Mouse (Mus musculus): ENCODE results near the gene Gm49325. TPM values are rescaled to one million over a fixed set of nuclear protein-coding genes. Genes with fewer than 3 reads are reported as not detected.

The Gm49325 gene
- 10 to 100 TPM in 1 of 2 experiments, 1 to 10 TPM in 1; 6.7 to 15.7 TPM for total RNA-seq (2021)
- long read RNA-seq, experiment 1, partial matches to known transcripts: 2 of 61 reads
- long read RNA-seq, experiment 1, other reads (novel, unspliced or antisense): 59 of 61 reads
- long read RNA-seq, experiment 2, partial matches to known transcripts: 0 of 34 reads
- long read RNA-seq, experiment 2, other reads (novel, unspliced or antisense): 34 of 34 reads

- peak; percentile 93 to 96 for DNase-seq (ENCODE audit: low spot score in 2 of 2)
- intact Hi-C loops (cut with DNase I): loop anchor here (5.0 kb wide), 1 partner anchor 89 kb away; the partner anchor contains the start of gene Fam207a
Observed at GRCm38 (mm10) chr10:77605908-77606826, at the start of gene Gm49325, which contains the start of gene Sumo3. Gm49325 (plus strand) TSS chr10:77606197. Sumo3 (plus strand) TSS chr10:77606097.

- no peak for DNase-seq (ENCODE audit: low spot score in 2 of 2)
- intact Hi-C loops (cut with DNase I): no loop called here
Observed at GRCm38 (mm10) chr10:77556631-77557030, 49.4 kb upstream of the Gm49325 start.

GRCm38 (mm10) chr10:77557641-77558040 lies 48.4 kb upstream of the Gm49325 start:
- intact Hi-C loops (cut with DNase I): no loop called here
- DNase-seq (ENCODE audit: low spot score in 2 of 2): no peak

- intact Hi-C loops (cut with DNase I): no loop called here
- DNase-seq (ENCODE audit: low spot score in 2 of 2): no peak
Observed at GRCm38 (mm10) chr10:77560090-77560489, 45.9 kb upstream of the Gm49325 start.

- no peak for DNase-seq (ENCODE audit: low spot score in 2 of 2)
- intact Hi-C loops (cut with DNase I): no loop called here
Observed at GRCm38 (mm10) chr10:77560830-77561229, 45.2 kb upstream of the Gm49325 start.

- intact Hi-C loops (cut with DNase I): no loop called here
- no peak for DNase-seq (ENCODE audit: low spot score in 2 of 2)
Observed at GRCm38 (mm10) chr10:77561508-77561907, 44.5 kb upstream of the Gm49325 start.

- intact Hi-C loops (cut with DNase I): loop anchor here (5.0 kb wide), 1 partner anchor 48 kb away; the partner anchor contains the start of gene Fam207a
- no peak for DNase-seq (ENCODE audit: low spot score in 2 of 2)
Observed at GRCm38 (mm10) chr10:77565005-77565404, 41.0 kb upstream of the Gm49325 start.

- peak; percentile 48 to 73 for DNase-seq (ENCODE audit: low spot score in 2 of 2)
- intact Hi-C loops (cut with DNase I): loop anchor here (5.0 kb wide), 1 partner anchor 49 kb away; the partner anchor contains the start of gene Fam207a
Observed at GRCm38 (mm10) chr10:77566651-77567050, 39.3 kb upstream of the Gm49325 start.

- intact Hi-C loops (cut with DNase I): loop anchor here (5.0 kb wide), 1 partner anchor 52 kb away; the partner anchor contains the start of gene Fam207a
- DNase-seq (ENCODE audit: low spot score in 2 of 2): no peak
Observed at GRCm38 (mm10) chr10:77569481-77569880, 36.5 kb upstream of the Gm49325 start.

GRCm38 (mm10) chr10:77569973-77570658 lies 35.9 kb upstream of the Gm49325 start:
- intact Hi-C loops (cut with DNase I): loop anchor here (5.0 kb wide), 1 partner anchor 53 kb away; the partner anchor contains the start of gene Fam207a
- DNase-seq (ENCODE audit: low spot score in 2 of 2): no peak

- intact Hi-C loops (cut with DNase I): no loop called here
- DNase-seq (ENCODE audit: low spot score in 2 of 2): no peak
Observed at GRCm38 (mm10) chr10:77572225-77572624, 33.8 kb upstream of the Gm49325 start.

- no peak for DNase-seq (ENCODE audit: low spot score in 2 of 2)
- intact Hi-C loops (cut with DNase I): no loop called here
Observed at GRCm38 (mm10) chr10:77573162-77573561, 32.8 kb upstream of the Gm49325 start.

- intact Hi-C loops (cut with DNase I): no loop called here
Observed at GRCm38 (mm10) chr10:77580027-77580920, 25.7 kb upstream of the Gm49325 start.

GRCm38 (mm10) chr10:77581023-77581407 lies 25.0 kb upstream of the Gm49325 start:
- DNase-seq (ENCODE audit: low spot score in 2 of 2): no peak
- intact Hi-C loops (cut with DNase I): no loop called here

More at GRCm38 (mm10) chr10:77580027-77580920, 25.7 kb upstream of the Gm49325 start:
- no peak for DNase-seq (ENCODE audit: low spot score in 2 of 2)

GRCm38 (mm10) chr10:77581408-77582284 lies 24.4 kb upstream of the Gm49325 start, which contains the start of gene Pttg1ip:
Pttg1ip (plus strand) TSS chr10:77581720.
- intact Hi-C loops (cut with DNase I): no loop called here
- DNase-seq (ENCODE audit: low spot score in 2 of 2): peak; percentile 96 to 97

GRCm38 (mm10) chr10:77582285-77582618 lies 23.7 kb upstream of the Gm49325 start:
- intact Hi-C loops (cut with DNase I): no loop called here
- no peak for DNase-seq (ENCODE audit: low spot score in 2 of 2)

- DNase-seq (ENCODE audit: low spot score in 2 of 2): no peak
- intact Hi-C loops (cut with DNase I): no loop called here
Observed at GRCm38 (mm10) chr10:77583795-77584422, 22.1 kb upstream of the Gm49325 start.

All from left cerebral cortex, postnatal 14 days (tissue).